Mouse (Mus musculus): Measurements from ENCODE around the gene Gucy2f. TPM values are rescaled to one million over a fixed set of nuclear protein-coding genes. Genes with fewer than 3 reads are reported as not detected.
A peak's percentile ranks its signal among the peaks of the same experiment; 100 is the strongest.

Gene Gucy2f
- polyA plus RNA-seq, 1 experiment from 2014 or later, result 0.08 TPM

DNA sequence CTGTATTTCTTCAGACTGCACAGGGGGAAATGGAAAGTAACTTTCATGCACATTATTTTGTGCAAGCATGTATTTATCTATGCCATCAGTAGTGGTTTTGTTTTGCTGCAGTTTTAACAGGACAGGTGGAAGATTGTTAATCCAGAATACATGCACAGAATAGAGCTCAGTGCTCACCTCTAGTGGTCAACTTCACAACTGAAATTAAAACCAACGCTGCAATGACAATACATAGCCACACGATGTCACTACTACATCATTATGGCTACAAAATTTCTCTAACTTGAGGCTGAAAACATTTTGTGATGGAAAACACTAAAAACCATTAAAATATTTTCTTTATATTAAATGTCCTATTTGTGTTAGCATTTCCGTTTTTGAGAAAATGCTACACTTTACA, 3.6 kb upstream of the Gucy2f start:
- Histone ChIP-seq H3K36me3 (ENCODE audit: control insufficient read depth, insufficient read depth, low read length) (no peaks in the 10 kb centered on the region), H3K4me3 (ENCODE audit: low read depth, low read length) (no peak overlapping the region), H3K9ac (ENCODE audit: low read length) (no peak overlapping the region), H3K4me1 (ENCODE audit: control insufficient read depth, insufficient read depth, low read length) (no peaks in the 10 kb centered on the region), H3K9me3 (replicated peaks; ENCODE audit: control insufficient read depth, low read length) (no peaks in the 10 kb centered on the region), H3K27ac (ENCODE audit: low read depth, low read length) (no peak overlapping the region), H3K4me2 (ENCODE audit: low read length) (no peak overlapping the region), H3K27me3 (replicated peaks; ENCODE audit: control insufficient read depth, insufficient read depth, low read length) (no peaks in the 10 kb centered on the region)
- DNase-seq (ENCODE audit: low spot score), result peak; percentile 71
- WGBS, result 13% methylated on average over 3 of the region's 3 CpGs
- 0 out of 2 replicates have a peak, but pooled peaks have one; percentile 46 for ATAC-seq

DNA sequence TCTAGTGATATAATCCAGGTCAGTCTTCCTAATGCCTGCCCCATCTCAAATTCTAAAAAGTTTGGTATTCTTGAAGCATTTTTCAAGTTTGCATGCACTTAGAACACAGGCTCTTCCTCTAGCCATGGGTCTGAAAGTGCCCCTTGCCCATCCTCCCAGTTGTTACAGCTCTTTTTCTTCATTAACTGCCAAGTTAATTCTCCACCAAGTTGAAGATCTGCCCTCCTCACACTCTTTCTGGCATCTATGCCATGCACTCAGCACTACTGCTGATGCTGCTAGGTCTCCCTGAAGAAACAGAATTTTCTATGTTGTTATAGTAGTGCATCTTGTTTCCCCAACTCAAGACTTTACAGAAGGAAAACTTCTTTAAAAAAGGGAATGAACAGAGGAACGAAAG, 1.2 kb downstream of the Gucy2f start:
- no peaks in the 10 kb centered on the region for H3K4me1 ChIP-seq (ENCODE audit: control insufficient read depth, insufficient read depth, low read length)
- DNase-seq (ENCODE audit: low spot score), result no peak
- no peaks in the 10 kb centered on the region for H3K27me3 ChIP-seq (replicated peaks; ENCODE audit: control insufficient read depth, insufficient read depth, low read length)
- no peak overlapping the region for H3K4me2 ChIP-seq (ENCODE audit: low read length)
- H3K9ac ChIP-seq (ENCODE audit: low read length), result no peak overlapping the region
- no peaks in the 10 kb centered on the region for H3K36me3 ChIP-seq (ENCODE audit: control insufficient read depth, insufficient read depth, low read length)
- WGBS, result 79% methylated on average over 1 of the region's 1 CpGs
- H3K4me3 ChIP-seq (ENCODE audit: low read depth, low read length), result no peak overlapping the region
- no peaks in the 10 kb centered on the region for H3K9me3 ChIP-seq (replicated peaks; ENCODE audit: control insufficient read depth, low read length)
- H3K27ac ChIP-seq (ENCODE audit: low read depth, low read length), result no peak overlapping the region
- no peak for ATAC-seq

DNA sequence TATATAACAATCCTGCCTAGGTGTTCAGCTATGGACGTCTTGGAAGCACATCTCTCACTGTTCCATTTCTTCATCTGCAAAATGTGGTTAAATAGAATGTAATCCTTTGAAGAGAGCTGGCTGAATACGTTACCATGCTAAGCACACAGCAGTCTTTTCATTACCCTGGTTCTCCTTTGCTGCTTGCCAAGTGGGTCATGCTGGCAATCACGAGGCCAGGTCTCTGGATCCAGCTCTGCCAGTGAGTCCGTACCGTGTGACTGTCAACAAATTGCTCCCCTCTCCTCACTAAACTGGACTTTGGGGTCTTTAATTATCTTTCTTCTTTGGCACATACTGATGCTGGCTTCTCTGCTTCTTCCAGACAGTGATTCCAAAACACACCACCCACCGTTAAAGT, 2.3 kb downstream of the Gucy2f start:
- WGBS, result 49% methylated on average over 6 of the region's 6 CpGs
- H3K9ac ChIP-seq (ENCODE audit: low read length), result no peak overlapping the region
- no peaks in the 10 kb centered on the region for H3K9me3 ChIP-seq (replicated peaks; ENCODE audit: control insufficient read depth, low read length)
- DNase-seq (ENCODE audit: low spot score) (no peak), ATAC-seq (no peak)
- no peaks in the 10 kb centered on the region for H3K27me3 ChIP-seq (replicated peaks; ENCODE audit: control insufficient read depth, insufficient read depth, low read length)
- no peak overlapping the region for H3K4me2 ChIP-seq (ENCODE audit: low read length)
- H3K4me1 ChIP-seq (ENCODE audit: control insufficient read depth, insufficient read depth, low read length), result no peaks in the 10 kb centered on the region
- no peaks in the 10 kb centered on the region for H3K36me3 ChIP-seq (ENCODE audit: control insufficient read depth, insufficient read depth, low read length)
- no peak overlapping the region for H3K4me3 ChIP-seq (ENCODE audit: low read depth, low read length)
- H3K27ac ChIP-seq (ENCODE audit: low read depth, low read length), result no peak overlapping the region

DNA sequence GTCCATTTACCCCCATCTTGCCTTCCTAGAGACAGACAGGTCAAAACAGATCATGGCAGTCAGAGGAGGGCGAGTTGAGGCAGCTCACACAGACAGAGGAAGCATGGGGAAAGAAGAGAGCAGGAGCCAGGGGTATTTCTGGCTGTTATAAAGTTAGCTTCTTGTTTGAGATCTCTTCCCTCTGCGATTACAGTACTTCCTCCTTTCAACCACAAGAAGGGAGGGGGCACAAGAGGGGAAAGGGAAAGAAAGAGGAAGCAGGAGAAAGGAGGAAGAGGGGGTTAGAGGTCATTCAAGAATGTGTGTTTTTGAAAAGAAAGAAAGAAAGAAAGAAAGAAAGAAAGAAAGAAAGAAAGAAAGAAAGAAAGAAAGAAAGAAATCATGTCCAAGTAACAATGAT, 6.4 kb downstream of the Gucy2f start:
- ATAC-seq, result no peak

DNA sequence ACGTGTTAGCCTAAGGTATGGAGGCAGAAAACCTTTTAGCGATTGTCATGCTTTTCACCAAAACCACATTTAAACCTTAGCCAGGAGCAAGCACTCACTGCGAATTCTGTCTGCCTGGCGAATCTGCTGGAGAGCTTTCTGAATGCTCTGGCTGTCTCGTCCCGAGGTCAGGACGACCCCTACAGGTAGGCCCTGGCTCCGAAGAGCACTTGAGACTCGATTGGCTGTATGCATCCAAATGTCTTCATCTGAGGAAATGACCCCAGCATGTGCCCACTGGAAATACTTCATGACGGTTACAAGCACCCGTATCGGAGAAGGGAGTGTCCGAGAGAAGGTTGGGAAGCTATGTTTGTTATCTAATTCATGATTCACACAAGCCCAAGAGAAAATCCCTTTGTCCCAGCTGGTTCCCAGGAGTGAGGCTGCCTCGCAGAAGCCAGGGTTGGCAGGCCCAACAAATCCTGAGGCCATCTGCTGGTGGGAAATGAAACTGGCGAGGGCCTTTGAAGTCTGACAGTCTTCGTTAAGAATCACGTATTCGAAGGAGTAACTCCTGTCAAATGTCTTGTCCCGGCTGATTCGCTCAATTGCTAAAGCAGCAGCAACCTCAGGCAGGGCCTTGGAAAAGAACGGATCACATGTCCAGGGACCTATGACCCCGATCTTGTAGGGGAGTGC, 7.6 kb downstream of the Gucy2f start:
- peak overlapping the region; percentile 14; the same call in 1 of the 2 replicates for H3K4me2 ChIP-seq (ENCODE audit: low read length)
- H3K36me3 ChIP-seq (ENCODE audit: control insufficient read depth, insufficient read depth, low read length), result no peaks in the 10 kb centered on the region
- no peak overlapping the region for H3K9ac ChIP-seq (ENCODE audit: low read length)
- no peaks in the 10 kb centered on the region for H3K9me3 ChIP-seq (replicated peaks; ENCODE audit: control insufficient read depth, low read length)
- H3K27me3 ChIP-seq (replicated peaks; ENCODE audit: control insufficient read depth, insufficient read depth, low read length), result no peaks in the 10 kb centered on the region
- H3K4me1 ChIP-seq (ENCODE audit: control insufficient read depth, insufficient read depth, low read length), result no peaks in the 10 kb centered on the region
- ATAC-seq (peak; percentile 93), DNase-seq (ENCODE audit: low spot score) (peak; percentile 85)
- WGBS, result 41% methylated on average over 22 of the region's 22 CpGs
- H3K27ac ChIP-seq (ENCODE audit: low read depth, low read length), result no peak overlapping the region
- H3K4me3 ChIP-seq (ENCODE audit: low read depth, low read length), result no peak overlapping the region

More for the DNA sequence above, 6.4 kb downstream of the Gucy2f start:
- Histone ChIP-seq H3K9ac (ENCODE audit: low read length) (no peak overlapping the region), H3K9me3 (replicated peaks; ENCODE audit: control insufficient read depth, low read length) (no peaks in the 10 kb centered on the region), H3K4me2 (ENCODE audit: low read length) (no peak overlapping the region), H3K4me1 (ENCODE audit: control insufficient read depth, insufficient read depth, low read length) (no peaks in the 10 kb centered on the region), H3K36me3 (ENCODE audit: control insufficient read depth, insufficient read depth, low read length) (no peaks in the 10 kb centered on the region), H3K27me3 (replicated peaks; ENCODE audit: control insufficient read depth, insufficient read depth, low read length) (no peaks in the 10 kb centered on the region), H3K27ac (ENCODE audit: low read depth, low read length) (no peak overlapping the region), H3K4me3 (ENCODE audit: low read depth, low read length) (no peak overlapping the region)
- 70% methylated on average over 2 of the region's 2 CpGs for WGBS
- DNase-seq (ENCODE audit: low spot score), result no peak

DNA sequence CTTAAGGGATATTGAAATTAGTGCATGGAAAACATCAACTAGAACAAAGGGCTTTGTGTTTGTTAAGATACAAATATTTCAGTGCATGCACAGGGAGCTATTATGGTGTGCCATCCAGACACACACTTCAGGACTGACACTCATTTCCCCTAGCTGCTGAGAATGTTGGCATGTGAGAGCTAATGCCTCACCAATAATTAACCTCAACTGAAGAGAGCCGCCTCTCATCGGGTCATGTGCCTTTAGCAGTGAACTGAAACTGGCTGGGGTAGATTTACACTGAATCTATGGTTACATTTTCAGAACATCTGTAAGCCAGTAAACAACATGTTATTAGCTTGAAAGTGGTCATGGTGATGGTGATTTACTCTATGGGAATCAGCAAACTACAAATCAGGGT, 14.7 kb downstream of the Gucy2f start:
- Histone ChIP-seq H3K27ac (ENCODE audit: low read depth, low read length) (no peak overlapping the region), H3K36me3 (ENCODE audit: control insufficient read depth, insufficient read depth, low read length) (no peaks in the 10 kb centered on the region), H3K4me3 (ENCODE audit: low read depth, low read length) (no peak overlapping the region), H3K27me3 (replicated peaks; ENCODE audit: control insufficient read depth, insufficient read depth, low read length) (no peaks in the 10 kb centered on the region), H3K9me3 (replicated peaks; ENCODE audit: control insufficient read depth, low read length) (no peaks in the 10 kb centered on the region), H3K9ac (ENCODE audit: low read length) (no peak overlapping the region), H3K4me2 (ENCODE audit: low read length) (no peak overlapping the region), H3K4me1 (ENCODE audit: control insufficient read depth, insufficient read depth, low read length) (no peaks in the 10 kb centered on the region)
- 92% methylated on average over 2 of the region's 2 CpGs for WGBS
- no peak for ATAC-seq
- no peak for DNase-seq (ENCODE audit: low spot score)

DNA sequence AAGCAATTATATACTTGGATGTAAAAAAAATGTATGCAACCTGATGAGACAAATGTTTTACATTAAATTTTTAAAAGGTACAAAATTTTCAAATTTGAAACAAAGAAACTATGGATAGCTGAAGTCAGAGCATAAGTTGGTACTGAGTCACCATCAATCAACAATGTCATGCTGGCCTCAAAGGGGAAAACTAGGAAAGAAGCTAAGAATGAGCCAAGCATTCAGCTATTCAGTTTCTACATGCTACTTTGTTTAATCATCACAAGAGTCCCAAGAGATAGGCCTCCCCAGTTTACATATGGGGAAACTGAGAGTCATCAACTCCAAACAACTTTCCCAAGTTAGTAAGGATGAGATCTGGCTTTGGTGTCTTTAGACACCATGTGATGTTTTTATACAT, 19.8 kb downstream of the Gucy2f start:
- H3K4me2 ChIP-seq (ENCODE audit: low read length), result no peak overlapping the region
- DNase-seq (ENCODE audit: low spot score), result no peak
- ATAC-seq, result no peak
- no peak overlapping the region for H3K27ac ChIP-seq (ENCODE audit: low read depth, low read length)
- no peaks in the 10 kb centered on the region for H3K4me1 ChIP-seq (ENCODE audit: control insufficient read depth, insufficient read depth, low read length)
- H3K4me3 ChIP-seq (ENCODE audit: low read depth, low read length), result no peak overlapping the region
- H3K9me3 ChIP-seq (replicated peaks; ENCODE audit: control insufficient read depth, low read length), result no peaks in the 10 kb centered on the region
- no peaks in the 10 kb centered on the region for H3K27me3 ChIP-seq (replicated peaks; ENCODE audit: control insufficient read depth, insufficient read depth, low read length)
- no peak overlapping the region for H3K9ac ChIP-seq (ENCODE audit: low read length)
- no peaks in the 10 kb centered on the region for H3K36me3 ChIP-seq (ENCODE audit: control insufficient read depth, insufficient read depth, low read length)

DNA sequence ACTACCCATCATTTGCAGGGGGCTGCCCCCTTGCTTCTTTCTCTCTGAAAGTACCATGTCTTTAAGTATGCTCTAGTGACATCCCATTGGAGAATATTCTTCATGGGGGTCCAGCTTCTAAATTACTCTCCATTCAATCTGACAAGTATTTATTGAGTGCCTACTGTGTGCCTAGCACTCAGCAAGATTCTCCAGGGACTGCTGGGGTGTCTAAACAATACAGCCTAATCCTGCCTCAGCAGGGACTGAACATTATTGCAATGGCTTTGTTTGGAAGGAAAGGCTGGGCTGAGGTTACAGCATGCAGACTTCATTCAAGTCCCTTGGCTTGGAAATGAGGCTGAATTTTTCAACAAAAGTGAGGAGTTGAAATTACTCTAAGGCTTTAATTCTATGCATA, 81.0 kb downstream of the Gucy2f start:
- no peak for ATAC-seq
- no peaks in the 10 kb centered on the region for H3K9me3 ChIP-seq (replicated peaks; ENCODE audit: control insufficient read depth, low read length)
- no peak for DNase-seq (ENCODE audit: low spot score)

DNA sequence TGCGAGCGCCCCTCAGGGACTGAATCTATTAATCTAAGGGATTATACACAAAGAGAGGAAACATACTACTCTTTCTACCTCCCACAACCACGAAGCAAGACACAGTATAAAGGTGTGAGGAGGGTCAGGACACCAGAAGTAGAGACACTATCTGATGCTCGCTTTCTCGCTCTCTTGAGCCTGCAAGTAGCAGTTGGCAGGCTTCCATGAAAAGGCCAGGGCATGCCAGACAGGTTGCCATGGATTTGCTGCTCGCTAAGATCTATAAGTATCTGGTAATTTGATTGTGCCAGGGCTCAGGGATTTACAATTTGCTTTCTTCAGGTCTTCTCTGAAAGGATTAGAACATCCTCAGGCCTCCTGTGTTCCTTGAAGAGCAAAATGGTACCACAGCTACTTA, 85.5 kb downstream of the Gucy2f start:
- no peaks in the 10 kb centered on the region for H3K27me3 ChIP-seq (replicated peaks; ENCODE audit: control insufficient read depth, insufficient read depth, low read length)
- no peak overlapping the region for H3K9ac ChIP-seq (ENCODE audit: low read length)
- H3K4me2 ChIP-seq (ENCODE audit: low read length), result no peak overlapping the region
- DNase-seq (ENCODE audit: low spot score) (peak; percentile 19), ATAC-seq (no peak)
- 56% methylated on average over 6 of the region's 6 CpGs for WGBS
- no peaks in the 10 kb centered on the region for H3K9me3 ChIP-seq (replicated peaks; ENCODE audit: control insufficient read depth, low read length)
- H3K36me3 ChIP-seq (ENCODE audit: control insufficient read depth, insufficient read depth, low read length), result no peaks in the 10 kb centered on the region
- H3K27ac ChIP-seq (ENCODE audit: low read depth, low read length), result no peak overlapping the region
- no peak overlapping the region for H3K4me3 ChIP-seq (ENCODE audit: low read depth, low read length)
- no peaks in the 10 kb centered on the region for H3K4me1 ChIP-seq (ENCODE audit: control insufficient read depth, insufficient read depth, low read length)

More for the DNA sequence above, 81.0 kb downstream of the Gucy2f start:
- H3K4me1 ChIP-seq (ENCODE audit: control insufficient read depth, insufficient read depth, low read length), result no peaks in the 10 kb centered on the region
- no peak overlapping the region for H3K9ac ChIP-seq (ENCODE audit: low read length)
- no peaks in the 10 kb centered on the region for H3K36me3 ChIP-seq (ENCODE audit: control insufficient read depth, insufficient read depth, low read length)
- H3K4me3 ChIP-seq (ENCODE audit: low read depth, low read length), result no peak overlapping the region
- H3K27me3 ChIP-seq (replicated peaks; ENCODE audit: control insufficient read depth, insufficient read depth, low read length), result no peaks in the 10 kb centered on the region
- no peak overlapping the region for H3K4me2 ChIP-seq (ENCODE audit: low read length)
- no peak overlapping the region for H3K27ac ChIP-seq (ENCODE audit: low read depth, low read length)
